Mouse (Mus musculus) skeletal muscle tissue, postnatal 0 days (tissue): ENCODE data around the gene Shisa7. TPM values are rescaled to one million over a fixed set of nuclear protein-coding genes. Genes with fewer than 3 reads are reported as not detected.

Experiments used
- polyA plus RNA-seq: library from polyadenylated mRNA; unstranded; fragments of >200 nt; fragmentation: Nextera tagmentation; extraction: Ambion mirVana; gene quantifications from 2 replicates; pipeline ENCODE4 v1.2.1, GENCODE M21; 2015

Gene Shisa7
- not detected in 2 replicates for polyA plus RNA-seq

DNA sequence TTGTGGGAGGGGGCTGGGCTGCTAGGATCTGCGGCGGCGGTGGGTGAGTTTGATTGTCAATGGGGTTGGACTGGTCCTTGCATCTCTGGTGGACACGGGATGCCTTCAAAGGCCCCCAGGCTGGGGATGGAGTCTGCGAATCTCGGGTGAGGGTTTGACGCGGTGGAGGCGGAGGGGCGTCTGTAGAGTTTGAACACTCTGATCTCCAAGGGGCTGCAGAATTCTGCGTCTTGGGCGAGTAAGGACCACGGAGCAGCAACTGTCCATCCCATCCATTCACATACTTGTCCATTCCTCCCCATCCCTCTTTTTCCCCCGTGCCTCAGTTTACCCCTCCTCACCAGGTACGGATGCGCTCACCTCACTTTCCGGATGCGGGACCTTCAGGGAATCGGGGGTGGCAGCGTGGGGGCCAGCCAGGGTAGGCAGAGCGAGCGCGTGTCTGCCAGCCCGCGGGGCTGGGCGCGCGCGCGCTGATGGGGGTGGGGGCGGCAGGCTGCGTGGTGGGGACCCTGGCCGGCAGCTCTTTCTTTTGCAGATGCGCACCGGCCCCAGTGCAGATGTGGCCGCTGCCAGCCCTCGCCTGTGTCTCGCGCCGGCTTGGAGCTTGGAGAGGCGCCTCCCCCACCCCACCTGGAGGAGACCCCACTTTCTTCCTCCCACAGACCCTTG lies at the start of gene Shisa7:
Shisa7 (minus strand) TSS at position 452 of the 672 bp plus-strand sequence.

DNA sequence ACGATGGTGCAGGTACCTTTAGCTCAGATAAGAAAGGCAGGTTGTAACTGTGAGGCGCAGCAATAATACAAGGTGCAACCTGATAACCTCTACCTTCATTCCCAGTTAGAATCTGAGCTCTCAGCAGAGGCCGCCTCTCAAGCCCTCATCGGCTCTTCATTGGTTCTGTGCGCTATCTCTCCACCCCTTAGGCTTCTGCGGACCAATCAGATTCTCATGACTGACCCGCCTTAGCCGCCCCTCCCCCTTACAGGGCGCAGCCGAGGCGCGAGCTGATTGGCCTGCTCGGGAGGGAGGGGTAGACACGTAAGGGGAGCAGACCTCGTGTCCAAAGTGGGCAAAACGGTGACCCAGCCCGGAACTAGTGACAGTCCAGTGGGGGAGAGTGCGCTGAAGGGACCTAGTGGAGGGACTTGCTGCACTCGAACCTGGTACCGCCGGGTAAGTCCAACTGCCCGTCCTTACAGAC lies 32.3 kb upstream of the Shisa7 start, which contains the start of gene Isoc2a:
Isoc2a (plus strand) TSS at position 401 of the 469 bp plus-strand sequence.

DNA sequence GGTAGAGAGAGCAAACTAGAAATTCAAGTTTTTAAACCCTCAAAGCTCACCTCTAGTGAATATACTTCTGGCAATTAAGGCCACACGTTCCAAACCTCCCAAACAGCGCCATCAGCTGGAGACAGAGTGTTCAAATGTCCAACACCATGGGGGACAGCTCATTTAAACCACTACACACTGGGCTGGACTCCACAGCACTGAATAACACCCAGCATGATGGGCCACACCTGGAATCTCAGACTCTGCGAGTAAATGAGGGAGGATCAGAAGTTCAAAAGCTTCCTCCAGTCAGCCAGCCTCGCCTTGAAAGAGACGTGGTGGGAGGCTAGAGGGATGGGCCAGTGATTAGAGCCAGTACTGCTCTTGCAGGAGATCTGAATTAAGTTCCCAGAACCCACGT lies 25.6 kb upstream of the Shisa7 start, which contains the start of gene Isoc2b:
Isoc2b (minus strand) TSS at position 126 of the 400 bp plus-strand sequence.

DNA sequence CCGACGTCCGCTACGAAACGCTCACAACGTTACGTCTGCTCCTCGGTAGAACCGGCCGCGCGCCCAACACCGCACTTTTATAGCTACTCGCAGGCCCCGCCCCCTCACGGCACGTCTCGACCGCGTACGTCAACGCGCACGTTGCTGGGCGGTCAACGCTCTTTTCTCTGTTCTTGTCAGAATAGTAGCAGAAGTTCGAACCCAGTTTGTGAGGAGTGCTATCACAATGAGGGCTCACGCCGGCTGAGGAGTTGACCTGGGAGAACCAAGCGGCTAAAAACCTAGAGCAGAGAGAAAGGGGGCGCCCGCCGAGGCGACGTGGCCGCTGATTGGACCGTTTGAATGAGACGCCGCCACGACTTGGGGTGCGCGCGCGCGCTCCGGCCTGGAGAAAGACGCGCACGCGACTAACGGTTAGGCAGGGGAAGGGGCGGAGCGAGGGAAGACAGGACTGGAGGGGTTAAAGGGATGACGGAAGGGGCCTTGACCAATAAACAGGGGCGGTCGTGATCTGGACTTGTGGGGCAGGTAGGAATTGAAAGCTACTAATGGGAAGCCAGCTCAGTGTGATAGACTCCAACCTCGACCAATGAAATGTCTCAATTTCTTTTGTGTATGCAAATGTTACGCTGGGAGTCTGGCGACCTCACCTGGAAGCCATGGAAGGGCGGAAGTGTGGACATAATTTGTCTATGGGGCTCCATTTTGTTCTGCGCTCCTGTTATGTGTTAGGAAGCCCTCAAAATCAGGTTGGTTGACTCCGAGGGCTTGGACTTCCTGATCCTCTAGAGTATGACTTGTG lies 32.0 kb downstream of the Shisa7 start, which contains the start of gene Ube2s:
Ube2s (minus strand) TSS at position 288 of the 802 bp plus-strand sequence.

DNA sequence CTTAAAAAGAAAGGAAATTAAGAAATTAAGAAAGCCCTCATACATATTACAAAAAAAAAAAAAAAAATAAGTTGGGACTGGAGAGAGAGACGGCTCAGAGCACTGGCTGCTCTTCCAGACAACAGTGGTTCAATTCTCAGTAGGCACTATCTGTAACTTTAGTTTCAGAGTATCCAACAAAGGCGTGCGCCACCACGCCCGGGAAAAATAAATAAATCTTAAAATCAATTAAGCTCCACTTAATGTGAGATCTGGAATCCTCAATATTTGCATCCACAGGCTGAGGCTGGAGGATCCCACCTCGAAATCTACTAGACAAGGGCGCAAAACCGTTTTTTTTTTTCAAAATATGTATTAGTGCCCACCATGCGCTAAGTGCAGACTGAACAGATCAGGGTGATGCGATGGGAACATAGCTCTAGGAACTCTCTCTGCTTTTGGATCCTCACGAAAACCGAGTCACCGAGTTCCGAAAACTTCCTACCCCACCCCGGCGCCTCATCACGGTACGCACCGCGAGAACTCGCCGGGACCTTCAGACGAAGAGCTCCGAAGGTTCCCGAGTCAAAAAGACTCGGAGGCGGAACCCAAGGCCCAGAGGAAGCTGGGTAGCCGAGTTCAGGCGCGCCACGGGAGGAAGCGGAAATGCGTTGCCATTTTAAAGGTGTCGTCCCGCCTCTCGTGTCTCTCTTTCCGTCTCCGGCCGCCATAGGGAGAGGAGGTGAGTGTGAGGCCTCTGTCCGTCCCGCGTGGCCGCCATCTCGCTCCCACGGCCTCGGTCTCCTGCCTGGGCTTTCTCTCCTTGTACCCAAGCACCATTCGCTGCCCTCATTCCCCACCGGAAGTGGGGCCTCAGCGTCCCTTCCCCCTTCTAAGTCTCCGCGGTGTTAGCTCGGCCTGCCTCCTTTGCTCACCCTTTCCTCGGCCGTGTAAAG lies 52.0 kb downstream of the Shisa7 start, which contains the start of gene Rpl28:
Rpl28 (plus strand) TSS at position 597 of the 935 bp plus-strand sequence.

DNA sequence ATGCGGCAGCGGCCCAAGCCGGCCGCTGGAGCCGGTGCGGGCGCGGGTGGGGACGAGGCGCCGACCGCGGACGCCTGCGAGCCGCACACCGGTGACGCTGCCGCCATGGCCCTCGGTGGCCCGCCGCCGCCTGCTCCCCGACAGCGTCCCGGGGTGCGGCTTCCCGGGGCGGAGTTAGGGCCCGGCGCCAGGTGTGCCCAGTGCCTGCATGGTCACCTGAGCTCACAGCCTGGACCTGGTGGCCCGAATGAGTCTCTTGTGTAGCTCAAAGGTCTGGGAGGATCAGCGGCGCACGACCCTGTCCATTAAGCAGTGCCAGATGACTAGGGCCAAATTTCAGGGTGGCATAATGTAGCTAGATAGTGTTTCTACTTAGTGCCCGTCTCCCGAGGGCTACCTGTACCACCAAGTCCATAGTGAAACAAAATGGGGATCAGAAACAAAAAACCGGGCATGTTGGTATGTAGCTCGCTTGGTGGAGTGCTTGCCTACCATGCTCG lies 55.0 kb downstream of the Shisa7 start, which contains the start of gene Tmem238:
Tmem238 (minus strand) TSS at position 221 of the 500 bp plus-strand sequence.

DNA sequence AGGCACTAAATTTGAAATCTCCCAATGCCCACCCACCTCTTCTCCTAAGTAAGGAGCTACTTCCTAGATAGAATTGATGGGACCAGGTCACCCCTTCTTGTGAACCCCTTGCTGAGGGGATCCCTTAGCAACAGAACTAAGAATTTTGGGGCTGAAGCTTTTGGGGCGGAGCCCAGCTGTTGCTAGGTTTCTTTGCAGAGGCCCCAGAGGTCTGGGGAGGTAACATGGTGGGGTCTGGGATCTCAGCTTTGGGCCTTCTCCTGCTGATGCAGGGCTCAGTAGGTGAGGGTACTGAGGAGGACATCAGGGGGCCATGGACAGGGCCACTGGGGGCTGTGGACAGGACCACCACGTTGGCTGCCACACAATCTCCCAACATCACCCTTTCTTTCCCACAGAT lies 61.7 kb downstream of the Shisa7 start, which contains the start of the genes Il11 and Tmem190:
Il11 (minus strand) TSS at position 101 of the 400 bp plus-strand sequence.
Tmem190 (plus strand) TSS at position 179 of the 400 bp plus-strand sequence.

Other genes with a start within 250 kb of the Shisa7 start
- not detected in 2 replicates for gene Ptprh, start 240.7 kb downstream of the Shisa7 start, polyA plus RNA-seq
- gene Tmem86b, start 213.3 kb downstream of the Shisa7 start, polyA plus RNA-seq: 0.26 and 0.62 TPM in 2 replicates
- gene Ppp6r1, start 185.7 kb downstream of the Shisa7 start, polyA plus RNA-seq: 5.1 and 5.6 TPM in 2 replicates
- 41.2 and 49.2 TPM in 2 replicates for gene Hspbp1, start 159.6 kb downstream of the Shisa7 start, polyA plus RNA-seq
- gene Brsk1, start 154.1 kb downstream of the Shisa7 start, polyA plus RNA-seq: 0.23 and 0.39 TPM in 2 replicates
- gene Tmem150b, start 119.4 kb downstream of the Shisa7 start, polyA plus RNA-seq: 0.07 TPM in 1 of 2 replicates, not detected in the other
- 22.4 and 24.9 TPM in 2 replicates for gene Kmt5c, start 104.6 kb downstream of the Shisa7 start, polyA plus RNA-seq
- gene Cox6b2, start 91.6 kb downstream of the Shisa7 start, polyA plus RNA-seq: 18.6 and 22.1 TPM in 2 replicates
- not detected in 2 replicates for gene Fam71e2, start 73.4 kb downstream of the Shisa7 start, polyA plus RNA-seq
- 0.09 TPM in 1 of 2 replicates, not detected in the other for gene Il11, start 61.8 kb downstream of the Shisa7 start, polyA plus RNA-seq
- not detected in 2 replicates for gene Tmem190, start 61.8 kb downstream of the Shisa7 start, polyA plus RNA-seq
- gene Tmem238, start 55.0 kb downstream of the Shisa7 start, polyA plus RNA-seq: 8.2 and 8.9 TPM in 2 replicates
- gene Rpl28, start 51.8 kb downstream of the Shisa7 start, polyA plus RNA-seq: 262 and 278 TPM in 2 replicates
- 106 and 115 TPM in 2 replicates for gene Ube2s, start 32.1 kb downstream of the Shisa7 start, polyA plus RNA-seq
- gene Isoc2b, start 25.6 kb upstream of the Shisa7 start, polyA plus RNA-seq: 3.2 and 8.0 TPM in 2 replicates
- gene Isoc2a, start 32.5 kb upstream of the Shisa7 start, polyA plus RNA-seq: 0.87 and 1.4 TPM in 2 replicates
- 0.10 TPM in 1 of 2 replicates, not detected in the other for gene Gm36210, start 61.8 kb upstream of the Shisa7 start, polyA plus RNA-seq
- 1.8 and 2.0 TPM in 2 replicates for gene Zfp628, start 70.5 kb upstream of the Shisa7 start, polyA plus RNA-seq
- 0.66 and 1.3 TPM in 2 replicates for gene Nat14, start 77.3 kb upstream of the Shisa7 start, polyA plus RNA-seq
- gene Ssc5d, start 81.1 kb upstream of the Shisa7 start, polyA plus RNA-seq: 8.7 and 10.2 TPM in 2 replicates
- gene Sbk2, start 119.7 kb upstream of the Shisa7 start, polyA plus RNA-seq: 6.5 and 8.4 TPM in 2 replicates
- gene Sbk3, start 126.5 kb upstream of the Shisa7 start, polyA plus RNA-seq: not detected in 2 replicates
- gene Zfp579, start 151.5 kb upstream of the Shisa7 start, polyA plus RNA-seq: 9.2 and 12.0 TPM in 2 replicates
- 14.0 and 16.9 TPM in 2 replicates for gene Zfp524, start 169.7 kb upstream of the Shisa7 start, polyA plus RNA-seq
- gene Fiz1, start 170.0 kb upstream of the Shisa7 start, polyA plus RNA-seq: 16.4 and 17.7 TPM in 2 replicates
- gene Gm44973, start 170.8 kb upstream of the Shisa7 start, polyA plus RNA-seq: 0.17 and 1.3 TPM in 2 replicates
- gene Zfp865, start 175.7 kb upstream of the Shisa7 start, polyA plus RNA-seq: 3.0 and 3.2 TPM in 2 replicates
- 0.22 and 1.5 TPM in 2 replicates for gene Ccdc106, start 175.9 kb upstream of the Shisa7 start, polyA plus RNA-seq
- gene 4632433K11Rik, start 189.4 kb upstream of the Shisa7 start, polyA plus RNA-seq: not detected in 2 replicates
- gene Zfp784, start 193.8 kb upstream of the Shisa7 start, polyA plus RNA-seq: 6.2 and 7.1 TPM in 2 replicates
- gene Zfp580, start 206.8 kb upstream of the Shisa7 start, polyA plus RNA-seq: 15.9 and 17.3 TPM in 2 replicates
- gene U2af2, start 217.4 kb upstream of the Shisa7 start, polyA plus RNA-seq: 37.4 and 39.9 TPM in 2 replicates
- 37.1 and 45.9 TPM in 2 replicates for gene Epn1, start 235.5 kb upstream of the Shisa7 start, polyA plus RNA-seq